Mouse (Mus musculus): ENCODE measurements around the gene Nynrin.

The Nynrin gene

DNA sequence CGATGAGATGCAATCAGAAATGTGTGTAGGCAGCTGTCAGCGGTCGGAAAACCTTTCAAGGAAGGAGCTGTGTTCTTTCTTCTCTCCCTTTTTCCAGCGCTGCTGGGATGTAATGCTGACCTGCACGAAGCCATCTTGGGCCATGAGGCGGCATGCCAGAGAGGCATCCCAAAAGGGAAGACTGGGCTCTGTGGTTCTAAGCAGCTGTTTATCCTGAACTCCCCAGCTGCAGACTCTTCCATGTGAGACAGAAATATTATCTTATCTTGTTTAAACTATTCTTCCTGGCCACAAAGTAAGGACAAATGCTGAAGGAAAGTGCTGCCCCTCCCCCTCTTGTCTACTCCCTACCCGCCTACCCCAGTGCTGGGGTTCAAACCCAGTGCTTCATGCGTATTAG lies 27.2 kb downstream of the Nynrin start:
- peak; percentile 53 for DNase-seq

DNA sequence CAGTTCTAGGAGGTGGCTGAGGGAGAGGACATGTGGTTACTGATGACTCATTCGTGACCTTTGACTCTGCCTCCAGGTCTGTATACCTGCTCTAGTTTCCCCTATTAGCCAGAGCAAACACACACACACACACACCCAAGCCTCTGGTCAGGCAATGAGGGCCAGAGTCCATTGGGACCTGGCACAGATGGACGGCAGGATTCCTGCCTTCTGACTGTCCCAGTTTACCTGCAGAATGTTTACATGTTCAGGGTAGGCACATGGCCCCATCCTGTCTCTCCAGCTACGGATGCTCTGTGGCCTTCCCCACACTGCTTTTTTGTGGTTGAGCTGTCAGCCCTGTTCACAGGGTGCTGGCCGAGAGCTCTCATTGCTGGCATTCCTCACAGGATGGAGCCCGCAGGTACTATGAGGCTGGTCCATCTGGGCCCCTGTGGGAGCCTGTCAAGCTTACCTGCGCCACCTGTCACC lies 28.4 kb downstream of the Nynrin start:
- DNase-seq: peak; percentile 99

DNA sequence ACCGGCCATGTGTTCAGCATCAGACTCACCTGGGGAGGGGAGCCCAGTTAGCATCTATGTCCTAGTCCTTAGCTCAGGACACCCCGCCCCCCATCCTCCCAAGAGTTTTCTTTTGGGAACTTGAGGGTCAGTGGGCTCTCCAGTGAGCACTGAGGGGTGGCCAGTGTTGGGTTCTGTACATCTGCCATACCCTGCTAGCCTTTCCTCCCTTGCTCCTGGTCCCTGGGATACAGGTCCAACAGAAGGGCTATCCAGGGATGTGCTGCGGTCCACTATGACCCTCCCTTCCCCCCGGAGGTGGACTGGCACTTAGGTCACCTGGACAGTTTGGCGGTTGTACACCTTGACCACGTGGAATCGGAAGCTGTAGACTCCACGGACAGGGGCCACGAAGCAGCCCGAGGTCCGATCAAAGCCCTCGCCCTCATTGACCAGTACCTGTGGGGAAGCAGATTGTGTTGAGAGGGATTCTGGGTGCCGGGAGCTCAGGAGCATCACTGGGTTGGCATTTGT lies 29.4 kb downstream of the Nynrin start:
- peak; percentile 85 for DNase-seq

DNA sequence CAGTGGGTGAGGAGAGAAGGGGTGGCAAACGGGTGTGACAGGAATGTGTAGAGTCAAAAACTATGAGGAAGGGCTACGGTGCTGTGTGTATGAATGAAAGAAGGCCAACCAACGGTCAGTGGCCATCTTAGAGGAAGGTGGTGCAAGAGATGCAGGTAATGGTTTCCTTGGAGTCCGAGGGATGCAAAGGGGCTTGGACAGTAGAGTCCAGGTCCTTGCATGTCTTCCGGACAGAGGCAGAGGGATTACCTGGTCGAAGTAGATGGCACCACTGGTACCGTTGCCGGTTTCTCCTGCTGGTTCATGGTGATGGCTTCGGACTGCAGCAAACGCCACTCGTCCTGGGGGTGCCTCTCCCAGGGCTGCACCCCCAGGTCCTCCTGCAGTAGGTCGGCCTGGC lies 29.9 kb downstream of the Nynrin start:
- DNase-seq: no peak

DNA sequence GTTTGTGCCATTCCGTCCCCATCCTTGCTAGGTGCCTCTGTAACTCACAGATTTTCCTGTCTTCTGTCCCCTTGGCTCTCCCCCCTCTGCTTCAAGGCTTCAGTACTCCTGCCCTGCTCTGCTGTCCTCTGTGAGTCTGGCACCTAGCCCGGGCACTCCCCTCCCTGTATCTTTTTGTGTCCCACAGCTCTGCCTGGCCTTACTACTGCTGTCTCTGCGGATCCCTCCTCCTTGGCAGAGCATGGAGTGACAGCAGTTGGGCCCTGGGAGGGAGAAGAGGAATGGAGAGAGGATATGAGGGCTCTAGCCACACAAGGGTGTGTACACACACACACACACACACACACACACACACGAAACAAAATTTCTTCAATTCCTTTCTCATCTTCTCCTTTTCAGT lies 30.4 kb downstream of the Nynrin start, which contains the start of gene Cbln3:
Gene Cbln3, minus strand, starts transcription at position 227 of the 400 bp plus-strand sequence.
- DNase-seq: peak; percentile 100

DNA sequence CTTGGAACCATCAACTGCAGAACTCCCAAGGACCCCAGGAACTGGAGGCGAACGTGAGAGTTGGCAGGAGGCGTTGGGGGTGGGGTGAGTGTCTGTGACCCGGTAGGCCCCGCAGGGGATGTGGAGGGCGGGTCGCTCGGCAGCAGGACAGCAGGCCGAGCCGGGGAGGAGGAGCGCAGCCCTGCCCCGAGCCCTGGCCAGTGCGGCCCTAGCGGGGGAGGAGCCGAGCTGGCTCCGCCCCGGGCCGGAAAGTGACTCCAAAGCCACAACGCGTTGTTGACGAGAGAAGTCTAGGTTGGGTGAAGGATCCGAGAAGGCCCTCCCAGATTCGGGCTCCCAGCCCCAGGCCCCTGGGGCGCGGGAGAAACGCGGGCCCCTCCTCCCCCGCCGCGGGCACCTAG lies 30.9 kb downstream of the Nynrin start, which contains the start of gene Khnyn:
Gene Khnyn, plus strand, starts transcription at position 235 of the 401 bp plus-strand sequence.
- DNase-seq: peak; percentile 97

DNA sequence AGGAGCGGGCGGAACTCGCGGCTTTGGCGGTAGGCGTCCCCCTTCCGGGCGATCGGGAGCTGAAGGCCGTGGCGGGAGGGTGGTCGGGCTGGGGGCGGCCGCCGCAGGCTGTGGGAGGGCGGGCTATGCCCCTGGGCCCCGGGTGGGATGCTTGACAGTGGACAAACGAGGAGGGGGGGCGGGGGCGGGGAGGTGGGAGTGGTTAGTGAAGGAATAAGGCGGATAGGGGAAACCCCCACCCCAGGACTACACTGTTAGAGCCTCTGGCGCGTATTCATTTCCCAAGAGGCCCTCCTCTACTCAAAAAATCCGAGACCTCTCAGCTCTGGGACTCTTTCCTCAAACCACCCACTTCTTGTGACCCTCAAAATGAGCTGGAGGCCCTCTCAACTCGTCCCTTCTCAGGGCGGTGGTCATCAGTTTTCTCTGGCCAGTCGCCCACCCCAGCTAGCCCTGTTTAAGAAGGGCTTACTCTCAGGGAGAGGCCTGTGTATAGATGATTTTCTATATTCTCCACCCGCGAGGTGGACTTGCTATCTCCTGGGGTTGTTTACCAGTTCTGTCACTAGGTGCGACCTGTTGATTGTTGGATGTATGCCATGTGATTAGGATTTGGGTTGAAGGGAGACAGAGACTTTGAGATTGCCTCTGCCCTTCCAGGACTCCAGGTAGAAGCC lies 31.4 kb downstream of the Nynrin start:
- peak; percentile 82 for DNase-seq

DNA sequence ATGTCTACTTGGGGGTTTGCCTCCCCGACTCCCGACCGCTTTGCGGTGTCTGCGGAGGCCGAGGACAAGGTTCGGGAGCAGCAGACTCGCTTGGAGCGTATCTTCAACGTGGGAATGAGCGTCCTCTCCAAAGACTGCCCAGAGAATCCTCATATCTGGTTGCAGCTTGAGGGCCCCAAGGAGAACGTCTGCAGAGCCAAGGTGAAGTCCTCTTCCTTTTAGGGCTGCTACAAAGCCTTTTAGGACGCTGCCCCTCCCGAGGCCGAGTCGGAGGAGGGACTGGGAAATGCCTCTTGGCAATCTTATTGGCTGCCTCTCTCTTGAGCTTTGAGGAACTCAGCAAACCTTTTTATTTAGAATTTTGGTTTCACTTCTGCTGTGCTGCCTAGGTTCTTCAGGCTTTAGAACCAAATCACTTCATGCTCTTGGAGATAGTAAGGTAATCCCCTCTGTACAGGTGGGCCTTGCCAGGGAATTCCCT lies 32.0 kb downstream of the Nynrin start:
- DNase-seq: no peak

DNA sequence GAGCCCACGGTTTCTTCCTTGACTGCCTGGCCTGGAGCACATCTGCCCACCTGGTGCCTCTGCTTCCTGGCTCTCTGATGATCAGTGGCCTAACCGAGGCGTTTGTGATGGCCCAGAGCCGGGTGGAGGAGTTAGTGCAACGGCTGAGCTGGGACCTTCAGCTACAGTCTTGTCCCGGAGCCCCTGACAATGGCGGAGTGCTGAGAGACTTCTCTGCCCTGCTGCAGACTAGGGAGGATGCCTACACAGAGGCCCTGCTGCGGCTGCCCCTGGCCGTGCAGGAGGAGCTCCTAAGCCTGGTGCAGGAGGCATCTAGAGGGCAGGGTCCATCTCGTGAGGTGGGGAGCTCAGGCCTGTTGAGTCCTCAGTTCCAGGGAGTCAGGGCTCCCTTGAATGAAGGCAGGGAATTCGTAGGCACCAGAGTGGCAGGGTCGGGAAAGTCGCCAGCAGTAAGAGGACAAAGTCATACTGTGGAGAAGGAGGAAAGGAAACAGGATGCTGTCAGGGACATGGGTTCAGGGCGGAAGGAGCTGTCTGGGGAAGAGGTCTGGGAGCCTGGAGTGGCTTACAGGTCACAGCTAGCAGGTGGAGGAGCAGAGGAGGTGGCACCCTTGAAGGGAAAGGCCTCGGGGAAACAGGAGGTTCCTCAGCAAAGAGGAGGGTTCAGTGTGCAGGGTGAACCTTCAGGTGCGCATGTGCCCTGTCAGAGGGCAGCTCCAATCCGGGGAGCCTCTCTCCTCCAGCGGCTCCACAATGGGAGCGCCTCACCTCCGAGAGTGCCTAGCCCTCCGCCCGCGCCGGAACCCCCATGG lies 33.0 kb downstream of the Nynrin start:
- DNase-seq: peak; percentile 57

DNA sequence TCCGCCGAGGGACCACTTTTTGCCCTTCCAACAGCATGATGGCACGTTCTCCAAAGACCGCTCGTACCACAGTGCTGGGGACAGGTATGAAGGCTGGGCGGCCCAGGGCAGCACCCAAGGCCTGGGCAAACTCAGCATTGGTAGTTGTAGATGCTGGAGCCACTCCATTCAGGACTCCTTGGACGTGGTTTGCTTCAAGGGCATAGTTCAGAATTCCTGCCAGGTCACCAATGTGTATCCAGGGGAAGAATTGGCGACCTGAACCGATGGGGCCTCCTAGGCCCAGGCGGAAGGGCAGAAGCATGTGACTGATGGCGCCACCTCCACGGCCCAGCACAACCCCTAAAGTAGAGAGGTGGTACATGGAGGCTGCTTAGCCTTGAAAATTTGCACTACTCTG lies 43.9 kb downstream of the Nynrin start:
- DNase-seq: peak; percentile 33

DNA sequence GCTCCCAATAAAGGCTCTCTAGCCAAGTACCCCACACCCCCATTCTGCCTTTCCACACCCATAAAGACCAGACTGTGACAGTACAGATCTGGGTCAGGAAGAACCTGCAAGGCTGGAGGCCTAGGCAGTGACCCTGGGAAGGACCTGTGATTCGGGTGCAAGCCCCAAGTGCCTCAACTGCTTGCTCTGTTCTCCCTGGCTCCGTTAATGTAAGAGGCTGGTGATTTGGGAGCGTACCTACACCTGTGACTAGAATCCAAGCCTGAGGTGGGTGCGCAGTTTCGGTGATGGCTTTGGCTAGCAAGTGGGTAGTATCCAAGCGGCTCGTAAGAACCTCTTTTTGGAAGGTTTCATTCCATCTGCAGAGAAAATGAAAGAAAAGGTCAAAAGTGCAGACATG lies 45.1 kb downstream of the Nynrin start:
- peak; percentile 45 for DNase-seq

DNA sequence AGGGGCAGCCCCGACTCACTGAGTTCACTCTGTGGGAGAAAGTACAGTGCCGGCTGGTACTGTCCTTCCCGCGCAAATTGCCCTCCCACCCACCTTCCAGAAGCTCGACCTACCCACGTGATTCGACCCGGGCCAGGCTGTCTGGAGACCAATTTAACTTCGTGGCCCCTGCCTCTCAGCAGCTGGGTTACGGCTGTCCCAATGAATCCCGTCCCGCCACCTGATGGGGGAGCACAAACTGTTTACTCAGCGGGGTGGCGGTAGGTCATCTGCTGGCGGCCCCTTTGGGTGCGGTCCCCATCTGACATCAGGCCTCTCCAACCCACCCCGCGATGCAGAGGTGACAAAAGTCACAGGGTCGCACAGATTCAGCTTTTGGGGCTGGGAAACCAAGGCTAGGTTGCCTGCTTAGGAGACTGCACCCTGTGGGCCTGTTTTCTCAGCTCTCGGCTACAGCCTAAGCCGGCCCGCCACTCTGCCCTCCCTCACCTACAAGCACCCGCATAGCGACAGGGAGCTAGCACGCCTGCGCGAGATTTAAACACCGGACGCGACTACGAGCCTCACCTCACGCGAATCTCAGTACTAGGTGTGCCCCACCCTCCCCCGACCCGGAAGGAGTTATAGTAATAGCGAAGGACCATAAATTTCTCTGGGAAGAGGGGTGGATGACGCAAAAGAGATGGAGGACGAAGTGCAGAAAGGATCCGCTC lies 46.0 kb downstream of the Nynrin start, which contains the start of gene Sdr39u1:
Gene Sdr39u1, minus strand, starts transcription at position 593 of the 713 bp plus-strand sequence.
- peak; percentile 95 for DNase-seq

DNA sequence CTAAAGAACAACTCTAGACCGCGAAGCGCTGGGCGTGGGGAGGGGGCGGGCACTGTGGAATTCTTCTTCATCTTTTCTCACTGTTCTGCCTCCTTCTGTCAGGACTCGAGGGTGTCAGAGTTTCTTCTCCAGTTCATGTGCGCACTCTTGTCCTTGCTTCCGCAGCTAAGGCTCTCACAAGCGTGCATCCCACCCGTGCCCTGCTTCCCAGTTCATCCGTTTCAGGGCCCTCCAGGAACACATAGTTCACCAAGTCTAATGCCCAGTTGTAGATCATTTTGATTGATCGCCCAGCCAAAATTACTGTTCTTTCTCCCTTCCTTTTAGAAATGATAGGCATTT lies 46.6 kb downstream of the Nynrin start:
- DNase-seq: no peak

DNA sequence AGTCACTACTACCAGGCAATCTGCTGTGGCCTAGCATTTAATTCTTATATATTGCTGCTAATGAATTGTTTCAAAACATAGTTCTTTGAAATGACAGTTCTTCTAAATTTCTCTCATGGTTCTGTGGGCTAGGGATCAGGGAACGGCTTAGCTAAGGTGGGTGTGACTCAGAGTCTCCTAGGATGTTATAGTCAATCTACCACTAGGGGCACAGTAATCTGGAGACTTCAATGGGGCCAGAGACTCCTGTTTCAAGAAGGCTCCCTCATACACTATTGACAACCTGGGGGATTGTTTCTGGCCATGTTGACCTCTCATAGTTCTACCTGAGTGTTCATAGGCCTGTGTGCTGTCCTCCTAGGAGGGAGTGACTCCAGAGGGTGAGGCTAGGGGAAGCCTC lies 51.7 kb downstream of the Nynrin start:
- DNase-seq: no peak

DNA sequence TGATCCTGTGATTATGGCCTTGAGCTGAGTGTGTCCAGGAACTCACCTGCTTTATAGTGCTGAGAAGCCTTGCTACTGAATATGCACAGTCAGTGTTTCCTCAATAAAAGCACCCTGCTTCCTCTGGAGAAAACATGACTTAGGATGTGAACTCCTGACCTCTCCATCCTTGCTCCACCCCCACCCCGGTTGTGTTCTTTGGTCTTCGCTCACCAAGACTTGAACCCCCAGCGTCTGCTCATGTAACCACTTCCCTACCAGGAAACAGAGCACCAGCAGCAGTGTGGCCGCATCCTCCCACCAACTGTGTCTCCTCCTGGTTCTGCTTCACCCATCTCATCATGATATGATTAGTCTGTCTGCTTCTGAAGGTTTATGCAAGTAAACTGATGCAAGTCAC lies 59.6 kb downstream of the Nynrin start:
- DNase-seq: no peak

DNA sequence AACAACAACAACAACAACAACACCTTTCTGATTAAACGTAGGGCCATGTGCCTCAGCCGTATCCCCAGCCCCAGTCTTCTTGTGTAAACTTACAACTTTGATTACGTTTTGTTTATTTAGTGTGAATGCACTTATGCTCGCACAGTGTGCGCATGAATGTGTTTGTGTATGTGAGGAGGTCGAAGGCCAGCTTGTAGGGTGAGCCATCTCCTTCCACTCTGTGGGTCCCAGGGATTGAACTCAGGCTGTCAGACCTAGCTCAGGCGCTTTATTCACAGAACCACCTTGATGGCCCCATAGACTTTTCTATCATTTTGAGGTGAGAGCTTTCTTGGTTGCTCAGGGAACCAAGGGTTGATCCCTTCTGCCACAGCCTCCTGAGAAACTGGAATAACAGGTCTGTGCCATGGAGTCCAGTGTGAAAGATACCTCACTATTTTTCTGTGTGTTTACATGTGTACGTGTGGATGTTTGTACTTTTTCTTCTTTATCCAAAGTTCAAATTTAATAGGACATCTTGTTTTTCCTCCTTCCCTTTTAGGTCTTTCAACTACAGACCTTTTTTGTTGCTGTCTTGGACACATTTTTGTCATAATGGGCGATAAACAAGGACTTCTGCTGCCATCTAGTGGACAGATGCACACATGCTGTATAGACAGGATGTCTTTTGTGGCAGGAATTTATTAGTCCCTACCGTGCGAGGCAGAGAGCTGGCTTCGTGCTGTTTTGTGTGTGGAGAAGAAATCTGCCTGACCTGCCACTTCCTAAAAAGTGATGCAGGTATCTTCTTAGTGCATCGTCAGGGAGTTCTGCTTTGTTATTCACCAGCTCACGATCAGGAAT lies 64.7 kb downstream of the Nynrin start:
- peak; percentile 70 for DNase-seq

DNA sequence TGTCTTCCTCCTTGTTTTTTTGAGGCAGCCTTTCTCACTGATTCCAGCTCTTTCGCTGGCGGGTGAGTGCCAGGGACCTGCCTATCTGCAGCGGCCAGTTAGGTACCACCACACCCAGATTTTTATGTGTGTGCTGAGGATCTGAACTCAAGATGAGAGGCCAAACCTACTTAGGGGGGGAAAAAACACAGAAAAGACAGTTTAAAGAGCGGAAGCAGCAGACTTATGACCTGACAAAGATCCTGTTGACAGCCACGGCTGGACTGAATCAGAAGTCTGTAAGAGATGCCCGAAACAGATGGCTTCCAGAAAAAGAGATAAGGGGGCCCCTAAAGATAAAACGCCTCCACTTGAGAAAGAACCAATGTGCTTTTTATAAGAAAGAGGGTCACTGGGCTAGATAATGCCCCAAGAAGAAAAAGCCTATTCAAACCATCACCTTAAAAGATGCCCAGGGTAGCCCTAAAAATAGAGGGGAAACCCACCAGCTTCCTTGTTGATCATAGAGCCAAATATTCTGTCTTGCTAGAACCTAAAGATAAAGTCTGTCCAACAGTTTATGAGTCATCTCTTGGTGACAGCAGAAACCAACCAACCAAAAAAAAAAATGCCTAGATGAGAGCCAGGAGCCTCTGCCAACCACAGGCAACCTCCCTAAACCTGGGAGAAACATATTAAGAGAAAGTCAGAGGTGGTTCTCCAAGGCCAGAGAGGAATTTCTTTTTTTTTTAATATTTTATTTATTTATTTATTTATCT lies 68.8 kb downstream of the Nynrin start:
- no peak for DNase-seq

Measured in cerebellum, adult 11-12 months (tissue).